Mouse (Mus musculus): ENCODE measurements around the gene Oas2. TPM values are rescaled to one million over a fixed set of nuclear protein-coding genes. Genes with fewer than 3 reads are reported as not detected.

Gene Oas2
- total RNA-seq, 1 experiment from 2014 or later = 0.67 TPM

- no peak for DNase-seq
Measured at GRCm38 (mm10) chr5:120729319-120729718, 20.3 kb downstream of the Oas2 start.

GRCm38 (mm10) chr5:120725811-120726455, 23.7 kb downstream of the Oas2 start:
- no peak for DNase-seq

- DNase-seq = no peak
Measured at GRCm38 (mm10) chr5:120721005-120721404, 28.6 kb downstream of the Oas2 start.

GRCm38 (mm10) chr5:120718600-120719378, 30.9 kb downstream of the Oas2 start:
- no peak for DNase-seq

GRCm38 (mm10) chr5:120717136-120717535, 32.5 kb downstream of the Oas2 start:
- no peak for DNase-seq

GRCm38 (mm10) chr5:120714314-120714713, 35.3 kb downstream of the Oas2 start:
- DNase-seq = peak; percentile 86

- DNase-seq = no peak
Measured at GRCm38 (mm10) chr5:120712721-120713120, 36.9 kb downstream of the Oas2 start.

GRCm38 (mm10) chr5:120711827-120712226, 37.8 kb downstream of the Oas2 start, which contains the start of gene Dtx1:
Gene Dtx1 (minus strand): TSS chr5:120711927.
- no peak for DNase-seq

- DNase-seq = peak; percentile 80
Measured at GRCm38 (mm10) chr5:120711416-120711815, 38.2 kb downstream of the Oas2 start.

GRCm38 (mm10) chr5:120710826-120711248, 38.8 kb downstream of the Oas2 start:
- DNase-seq = no peak

GRCm38 (mm10) chr5:120710161-120710825, 39.4 kb downstream of the Oas2 start:
- DNase-seq = peak; percentile 43

GRCm38 (mm10) chr5:120706976-120707375, 42.7 kb downstream of the Oas2 start:
- DNase-seq = no peak

- DNase-seq = no peak
Measured at GRCm38 (mm10) chr5:120706541-120706940, 43.1 kb downstream of the Oas2 start.

GRCm38 (mm10) chr5:120704421-120704820, 45.2 kb downstream of the Oas2 start:
- no peak for DNase-seq

GRCm38 (mm10) chr5:120703660-120704059, 46.0 kb downstream of the Oas2 start:
- no peak for DNase-seq

GRCm38 (mm10) chr5:120702969-120703368, 46.7 kb downstream of the Oas2 start:
- DNase-seq = no peak

GRCm38 (mm10) chr5:120702421-120702820, 47.2 kb downstream of the Oas2 start:
- DNase-seq = no peak

GRCm38 (mm10) chr5:120700996-120701790, 48.5 kb downstream of the Oas2 start:
- no peak for DNase-seq

GRCm38 (mm10) chr5:120698801-120699391, 50.8 kb downstream of the Oas2 start:
- peak; percentile 73 for DNase-seq

- no peak for DNase-seq
Measured at GRCm38 (mm10) chr5:120698181-120698580, 51.5 kb downstream of the Oas2 start.

- no peak for DNase-seq
Measured at GRCm38 (mm10) chr5:120696865-120697264, 52.8 kb downstream of the Oas2 start.

Measured in adrenal gland, postnatal 25 days (tissue).